27 mouse cellular contexts compared by ENCODE assay signal in genomic region chr9:118765059-118765458, GRCm38 (mm10).
DNase-seq lines count a peak whose midpoint lies in the region; ATAC-seq and TF ChIP-seq lines count a peak whose summit lies in the region.
"Had no signal": no experiment of that assay in that cellular context is flagged by ENCODE, and none has a peak within 500 bp of the region (broad histone marks: within the 10 kb centered on the region; RNA-seq: fewer than 3 reads in every experiment).

No protein-coding gene starts in this region.

- peak overlapping the region; percentile 21; the same call in 1 of the 2 replicates for H3K27ac ChIP-seq in heart, adult 2 months
- no peak overlapping the region for H3K27ac ChIP-seq in heart, embryonic 10.5 days
- no peak overlapping the region for H3K27ac ChIP-seq in lung, embryonic 14.5 days (ENCODE audit: low read depth)
- peak overlapping the region; percentile 74 for H3K27ac ChIP-seq in limb, embryonic 10.5 days
- H3K27ac ChIP-seq: forebrain, embryonic 12.5 days; heart, embryonic 15.5 days; hindbrain, embryonic 12.5 days; hindbrain, postnatal 0 days; intestine, embryonic 15.5 days; kidney, postnatal 0 days; limb, embryonic 13.5 days; liver, embryonic 12.5 days; macrophage; midbrain, embryonic 15.5 days had no signal

- intact Hi-C loops in heart, adult 2 months (cut with DNase I): no loop called here

- TF ChIP-seq POLR2A in heart, adult 2 months (IDR thresholded peaks at IDR 0.05; ENCODE audit: insufficient read depth, low read depth, low read length): no peak

- DNase-seq in heart, adult 2 months: no peak
- no peak for DNase-seq in heart, embryonic 10.5 days (ENCODE audit: low spot score)
- peak; percentile 35 for DNase-seq in lung, embryonic 14.5 days
- DNase-seq in lung, postnatal 4 days: no peak
- DNase-seq in limb, embryonic 10.5 days (ENCODE audit: low spot score): no peak
- no peak for DNase-seq in layer of hippocampus, postnatal 10 days (ENCODE audit: low spot score in 2 of 2)
- DNase-seq in MN1 (ENCODE audit: low spot score): no peak
- DNase-seq in adrenal gland, postnatal 25 days: no peak
- DNase-seq: adrenal gland, postnatal 36 days; cerebellum, adult 18-20 months; cerebellum, postnatal 10 days; gastrocnemius, postnatal 25 days; liver, postnatal 0 days; right cerebral cortex, postnatal 25 days; spleen, adult 18-20 months; thymus, postnatal 14 days had no signal

- no peaks in the 10 kb centered on the region for H3K9me3 ChIP-seq in heart, embryonic 10.5 days
- H3K9me3 ChIP-seq in lung, embryonic 14.5 days (ENCODE audit: low read depth, low read length): no peaks in the 10 kb centered on the region
- H3K9me3 ChIP-seq in limb, embryonic 10.5 days (replicated peaks): no peaks in the 10 kb centered on the region
- H3K9me3 ChIP-seq: forebrain, embryonic 12.5 days; heart, embryonic 15.5 days; hindbrain, embryonic 12.5 days; intestine, embryonic 15.5 days; limb, embryonic 13.5 days; liver, embryonic 12.5 days; midbrain, embryonic 15.5 days had no signal

- H3K9ac ChIP-seq in heart, adult 2 months (ENCODE audit: low read depth, low read length): no peak overlapping the region
- no peak overlapping the region for H3K9ac ChIP-seq in lung, embryonic 14.5 days
- H3K9ac ChIP-seq: forebrain, embryonic 12.5 days; heart, embryonic 15.5 days; hindbrain, embryonic 12.5 days; intestine, embryonic 15.5 days; limb, embryonic 13.5 days; liver, embryonic 12.5 days; liver, postnatal 0 days; midbrain, embryonic 15.5 days had no signal

- peaks cover 11% of the 10 kb centered on the region for H3K4me1 ChIP-seq in heart, adult 2 months (ENCODE audit: control insufficient read depth, insufficient read depth, low read length)
- H3K4me1 ChIP-seq in heart, embryonic 10.5 days: peaks cover 48% of the 10 kb centered on the region
- H3K4me1 ChIP-seq in lung, embryonic 14.5 days (ENCODE audit: insufficient read depth): peaks cover 23% of the 10 kb centered on the region
- peaks cover 86% of the 10 kb centered on the region for H3K4me1 ChIP-seq in limb, embryonic 10.5 days
- H3K4me1 ChIP-seq: liver, embryonic 12.5 days; midbrain, embryonic 15.5 days had no signal

- no peak for TF ChIP-seq EP300 in heart, adult 2 months (IDR thresholded peaks at IDR 0.05; ENCODE audit: insufficient read depth, low read depth, low read length)

- no peak for ATAC-seq in lung, embryonic 14.5 days (ENCODE audit: insufficient read depth)
- ATAC-seq: hindbrain, postnatal 0 days; intestine, embryonic 15.5 days; liver, embryonic 12.5 days; liver, postnatal 0 days; midbrain, embryonic 15.5 days had no signal

- no peaks in the 10 kb centered on the region for H3K79me2 ChIP-seq in heart, adult 2 months (replicated peaks; ENCODE audit: control insufficient read depth, insufficient read depth, low read length)

- H3K4me3 ChIP-seq in heart, adult 2 months: no peak overlapping the region
- no peak overlapping the region for H3K4me3 ChIP-seq in heart, embryonic 10.5 days
- H3K4me3 ChIP-seq in lung, embryonic 14.5 days (ENCODE audit: low read depth, low read length): no peak overlapping the region
- H3K4me3 ChIP-seq in limb, embryonic 10.5 days: no peak overlapping the region
- H3K4me3 ChIP-seq: erythroblast, embryonic 14.5 days; forebrain, embryonic 12.5 days; heart, embryonic 15.5 days; hindbrain, embryonic 12.5 days; intestine, embryonic 15.5 days; limb, embryonic 13.5 days; liver, embryonic 12.5 days; midbrain, embryonic 15.5 days had no signal

- no peaks in the 10 kb centered on the region for H3K27me3 ChIP-seq in heart, adult 2 months (ENCODE audit: control insufficient read depth, insufficient read depth, low read length)
- no peaks in the 10 kb centered on the region for H3K27me3 ChIP-seq in heart, embryonic 10.5 days (ENCODE audit: insufficient read depth, poor library complexity, severe bottlenecking)
- no peaks in the 10 kb centered on the region for H3K27me3 ChIP-seq in lung, embryonic 14.5 days (ENCODE audit: insufficient read depth, low read length)
- H3K27me3 ChIP-seq in limb, embryonic 10.5 days (ENCODE audit: low read depth, poor library complexity, severe bottlenecking): no peaks in the 10 kb centered on the region
- H3K27me3 ChIP-seq: heart, embryonic 15.5 days; hindbrain, embryonic 12.5 days; intestine, embryonic 15.5 days; limb, embryonic 13.5 days; liver, embryonic 12.5 days; midbrain, embryonic 15.5 days had no signal

- no peak overlapping the region for H3K4me2 ChIP-seq in lung, embryonic 14.5 days
- H3K4me2 ChIP-seq: forebrain, embryonic 12.5 days; heart, embryonic 15.5 days; hindbrain, embryonic 12.5 days; intestine, embryonic 15.5 days; limb, embryonic 13.5 days; liver, embryonic 12.5 days; midbrain, embryonic 15.5 days had no signal

- H3K36me3 ChIP-seq in heart, adult 2 months (ENCODE audit: control insufficient read depth, insufficient read depth, low read length): no peaks in the 10 kb centered on the region
- peaks cover 7% of the 10 kb centered on the region; the same call in 1 of the 2 replicates for H3K36me3 ChIP-seq in heart, embryonic 10.5 days
- H3K36me3 ChIP-seq in lung, embryonic 14.5 days (ENCODE audit: insufficient read depth): no peaks in the 10 kb centered on the region; the same call in 1 of the 2 replicates
- peaks cover 9% of the 10 kb centered on the region; the same call in 1 of the 2 replicates for H3K36me3 ChIP-seq in limb, embryonic 10.5 days
- H3K36me3 ChIP-seq: forebrain, embryonic 12.5 days; heart, embryonic 15.5 days; hindbrain, embryonic 12.5 days; intestine, embryonic 15.5 days; limb, embryonic 13.5 days; liver, embryonic 12.5 days; midbrain, embryonic 15.5 days had no signal

- no peak for TF ChIP-seq CTCF in heart, adult 2 months (IDR thresholded peaks at IDR 0.05)
- no peak for TF ChIP-seq CTCF in lung, embryonic 14.5 days (IDR thresholded peaks at IDR 0.05; ENCODE audit: low read depth)

Comparison
In these comparisons a context has a peak if more than half of its experiments do, and no peak if none do; other contexts are left out.
1. H3K27ac ChIP-seq: peak in heart, adult 2 months (single experiment) and limb, embryonic 10.5 days (single experiment); none in heart, embryonic 10.5 days (single experiment) and lung, embryonic 14.5 days (single experiment).